Mouse (Mus musculus): ENCODE results near the gene Pole. TPM values are rescaled to one million over a fixed set of nuclear protein-coding genes. Genes with fewer than 3 reads are reported as not detected.

The Pole gene
- 23.8 and 32.4 TPM in 2 replicates for polyA plus RNA-seq (2016; fragmentation: Nextera tagmentation; extraction: Ambion mirVana)

DNA sequence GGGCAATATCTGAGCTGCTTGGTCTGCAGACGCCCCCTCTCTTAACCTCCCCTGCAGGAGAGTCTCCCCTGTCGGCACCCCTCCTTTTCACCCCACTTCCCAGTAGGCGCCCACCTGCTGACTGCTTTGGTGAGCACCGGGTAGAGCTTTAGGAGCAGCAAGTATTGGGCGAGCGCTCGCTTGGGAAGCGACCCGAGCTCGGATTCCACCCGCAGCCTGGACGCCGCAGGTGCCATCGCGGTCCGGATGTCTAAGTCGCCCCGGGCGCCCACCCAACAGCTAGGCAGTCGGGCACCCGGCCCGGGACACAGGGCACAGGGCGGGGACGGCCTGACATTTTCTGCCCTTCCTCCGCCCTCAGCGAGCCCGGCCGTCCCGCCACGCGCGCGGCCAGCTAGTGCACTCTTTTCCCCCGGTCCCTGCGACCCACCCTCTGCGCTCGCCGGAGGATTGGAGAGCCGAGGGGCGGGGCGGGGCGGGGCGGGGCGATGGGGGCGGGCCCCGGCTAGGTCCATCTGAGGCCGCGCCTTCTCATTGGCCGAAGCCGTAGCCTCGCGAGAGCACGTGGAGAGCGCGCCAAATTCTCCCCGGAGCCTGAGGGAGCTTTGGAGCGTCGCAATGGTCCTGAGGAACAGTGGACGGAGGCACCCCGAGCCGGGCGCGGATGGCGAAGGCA is at the start of gene Pole, which contains the start of gene Pxmp2:
Gene Pole (plus strand): TSS at position 537 of the 676 bp plus-strand sequence.
Gene Pxmp2 (minus strand): TSS at position 417 of the 676 bp plus-strand sequence.
- peak; percentile 98 for DNase-seq (ENCODE audit: low spot score)
- Histone ChIP-seq H3K9me3 (no peaks in the 10 kb centered on the region), H3K27ac (peak within 1 kb of the TSS; percentile 93), H3K4me3 (peak within 1 kb of the TSS; percentile 87), H3K4me1 (peaks cover 10% of the 10 kb centered on the region), H3K27me3 (ENCODE audit: insufficient read depth, poor library complexity, severe bottlenecking) (no peaks in the 10 kb centered on the region; the same call in 1 of the 2 replicates), H3K36me3 (peaks cover 20% of the 10 kb centered on the region)
- WGBS = under 1% methylated on average over 61 of the region's 64 CpGs

DNA sequence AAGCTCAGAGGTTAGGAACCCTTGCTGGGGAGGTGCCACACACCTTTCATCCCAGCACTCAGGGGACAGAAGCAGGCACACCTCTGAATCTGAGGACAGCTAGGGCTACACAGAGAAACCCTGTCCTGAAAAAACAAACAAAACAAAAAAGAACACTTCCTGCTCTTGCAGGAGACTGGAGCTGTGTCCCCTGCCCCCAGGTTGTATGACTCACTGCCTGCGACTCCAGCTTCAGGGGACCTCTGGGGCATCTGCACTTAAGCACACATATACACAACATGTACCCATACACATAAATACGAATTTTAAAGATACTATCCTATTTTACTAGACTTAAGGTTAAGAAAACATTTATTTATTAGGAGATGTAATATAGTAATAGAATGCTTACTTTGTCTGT is 42.0 kb upstream of the Pole start:
- no peaks in the 10 kb centered on the region for H3K9me3 ChIP-seq
- H3K36me3 ChIP-seq = peaks cover 95% of the 10 kb centered on the region
- DNase-seq (ENCODE audit: low spot score) = no peak
- H3K4me3 ChIP-seq = no peak overlapping the region
- no peak overlapping the region for H3K27ac ChIP-seq
- WGBS = 61% methylated on average over 2 of the region's 2 CpGs
- no peaks in the 10 kb centered on the region for H3K27me3 ChIP-seq (ENCODE audit: insufficient read depth, poor library complexity, severe bottlenecking)
- H3K4me1 ChIP-seq = no peaks in the 10 kb centered on the region

DNA sequence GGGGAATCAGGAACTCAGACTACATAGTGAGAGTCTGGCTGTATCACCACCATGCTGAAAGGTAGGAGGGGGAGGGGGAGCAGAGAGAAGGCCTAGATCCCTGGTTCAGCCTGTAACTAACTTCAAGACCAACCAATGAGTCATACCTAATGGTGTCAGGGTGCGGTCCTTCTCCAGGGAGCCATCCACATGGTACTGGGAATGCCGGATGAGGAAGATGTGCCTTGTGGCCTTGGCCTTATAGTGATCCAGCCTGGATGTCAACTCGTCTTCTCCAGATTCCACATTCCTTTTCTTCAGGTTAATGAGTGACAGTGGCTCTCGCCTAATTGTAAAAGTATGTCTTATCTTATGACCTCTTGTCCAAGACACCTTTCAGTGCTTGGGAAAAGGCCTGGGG is 19.2 kb upstream of the Pole start:
- Histone ChIP-seq H3K36me3 (peaks cover 46% of the 10 kb centered on the region), H3K4me3 (no peak overlapping the region), H3K4me1 (peaks cover 5% of the 10 kb centered on the region), H3K27ac (no peak overlapping the region), H3K27me3 (ENCODE audit: insufficient read depth, poor library complexity, severe bottlenecking) (no peaks in the 10 kb centered on the region), H3K9me3 (no peaks in the 10 kb centered on the region)
- 79% methylated on average over 4 of the region's 4 CpGs for WGBS
- DNase-seq (ENCODE audit: low spot score) = no peak

DNA sequence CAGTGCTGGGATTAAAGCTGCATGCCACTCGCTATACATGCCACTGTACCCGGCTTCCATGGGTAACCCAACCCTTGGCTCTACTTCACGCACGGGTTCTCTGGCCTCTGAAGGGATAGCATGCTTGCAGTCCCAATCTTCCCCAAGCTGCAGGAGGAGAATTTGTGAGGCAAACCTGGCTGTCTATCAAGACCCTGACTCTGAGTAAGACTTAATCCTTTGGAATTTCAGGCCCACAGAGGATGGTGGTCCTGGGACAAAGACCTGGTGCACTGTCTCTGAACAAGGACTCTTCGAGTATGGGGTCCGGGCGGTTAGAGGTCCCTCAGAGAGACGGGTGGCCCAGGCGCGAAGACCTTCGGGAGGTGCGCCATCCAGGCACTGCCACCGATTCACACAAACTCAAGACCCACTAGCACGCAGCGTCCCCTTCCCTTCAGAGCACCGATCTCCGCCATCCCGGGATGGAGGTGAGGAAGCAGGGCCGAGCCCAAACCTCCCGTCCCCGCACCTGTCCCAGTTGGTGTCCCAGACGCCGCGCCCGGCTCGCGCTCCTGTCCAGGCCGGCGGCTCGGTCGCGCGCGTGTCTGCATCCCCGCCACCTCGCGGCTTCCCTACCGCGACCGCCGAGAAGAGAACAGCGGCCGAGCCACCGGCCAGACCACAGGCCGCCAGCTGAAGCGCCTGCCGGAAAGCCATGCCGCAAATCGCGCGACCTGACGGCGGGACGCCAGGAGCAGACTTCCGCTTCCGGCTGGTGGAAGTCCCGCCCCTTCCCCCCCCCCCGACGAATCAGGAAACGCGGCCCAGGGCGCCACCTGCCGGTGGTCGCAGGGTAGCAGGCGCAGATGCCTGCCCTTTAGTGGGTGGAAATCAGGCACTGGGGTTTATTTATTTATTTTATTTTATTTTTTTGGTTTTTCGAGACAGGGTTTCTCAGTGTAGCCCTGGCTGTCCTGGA is 16.7 kb upstream of the Pole start, which contains the start of gene Pgam5:
Gene Pgam5 (minus strand): TSS at position 773 of the 961 bp plus-strand sequence.
- Histone ChIP-seq H3K27me3 (ENCODE audit: insufficient read depth, poor library complexity, severe bottlenecking) (no peaks in the 10 kb centered on the region), H3K36me3 (peaks cover 29% of the 10 kb centered on the region), H3K4me3 (peak within 1 kb of the TSS; percentile 88), H3K9me3 (no peaks in the 10 kb centered on the region), H3K27ac (peak within 1 kb of the TSS; percentile 89), H3K4me1 (peaks cover 5% of the 10 kb centered on the region)
- WGBS = under 1% methylated on average over 63 of the region's 66 CpGs
- DNase-seq (ENCODE audit: low spot score) = peak; percentile 95

DNA sequence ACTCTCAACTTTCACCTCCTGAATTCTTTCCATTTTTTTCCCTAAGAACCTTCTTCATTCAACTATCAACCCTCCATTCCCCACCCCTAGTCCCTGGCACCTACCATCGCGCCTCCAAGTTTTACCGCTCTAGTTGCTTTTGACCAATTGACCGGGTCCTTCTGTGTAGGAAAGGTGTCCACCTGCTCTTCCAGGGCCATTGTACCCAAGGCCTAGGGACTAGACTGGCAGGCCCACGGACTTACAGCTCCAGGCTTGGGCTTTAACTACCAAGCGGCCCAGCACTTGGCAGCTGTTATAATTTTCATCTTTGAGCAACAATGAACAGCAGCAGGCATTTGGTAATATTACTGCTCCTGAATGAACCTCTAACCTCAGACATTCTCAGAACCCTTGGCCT is 15.9 kb upstream of the Pole start:
- 93% methylated on average over 6 of the region's 6 CpGs for WGBS
- DNase-seq (ENCODE audit: low spot score) = no peak
- H3K36me3 ChIP-seq = peaks cover 21% of the 10 kb centered on the region
- H3K4me3 ChIP-seq = no peak overlapping the region
- H3K4me1 ChIP-seq = peaks cover 5% of the 10 kb centered on the region
- no peak overlapping the region for H3K27ac ChIP-seq
- no peaks in the 10 kb centered on the region for H3K27me3 ChIP-seq (ENCODE audit: insufficient read depth, poor library complexity, severe bottlenecking)
- H3K9me3 ChIP-seq = no peaks in the 10 kb centered on the region

DNA sequence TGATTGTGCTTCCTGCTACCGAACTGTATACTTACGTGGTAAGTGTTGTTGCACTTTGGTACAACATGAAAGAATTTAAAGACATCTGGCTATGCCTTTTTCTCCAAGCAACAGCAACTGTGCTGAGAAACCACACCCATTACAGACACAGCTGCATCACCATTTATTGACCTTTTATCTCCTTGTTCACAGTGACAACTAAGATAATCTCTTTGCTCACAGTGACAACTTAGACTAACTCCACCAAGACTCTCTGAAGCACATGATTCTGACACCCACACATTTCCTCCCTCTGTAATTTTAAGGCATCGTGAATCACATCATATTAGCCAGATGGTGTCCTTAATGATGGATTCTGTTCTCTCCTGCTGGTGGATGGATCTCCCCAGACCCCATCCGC is 12.0 kb upstream of the Pole start:
- Histone ChIP-seq H3K4me1 (no peaks in the 10 kb centered on the region), H3K36me3 (no peaks in the 10 kb centered on the region), H3K9me3 (no peaks in the 10 kb centered on the region), H3K4me3 (no peak overlapping the region), H3K27ac (no peak overlapping the region), H3K27me3 (ENCODE audit: insufficient read depth, poor library complexity, severe bottlenecking) (no peaks in the 10 kb centered on the region)
- 80% methylated on average over 4 of the region's 4 CpGs for WGBS
- no peak for DNase-seq (ENCODE audit: low spot score)

DNA sequence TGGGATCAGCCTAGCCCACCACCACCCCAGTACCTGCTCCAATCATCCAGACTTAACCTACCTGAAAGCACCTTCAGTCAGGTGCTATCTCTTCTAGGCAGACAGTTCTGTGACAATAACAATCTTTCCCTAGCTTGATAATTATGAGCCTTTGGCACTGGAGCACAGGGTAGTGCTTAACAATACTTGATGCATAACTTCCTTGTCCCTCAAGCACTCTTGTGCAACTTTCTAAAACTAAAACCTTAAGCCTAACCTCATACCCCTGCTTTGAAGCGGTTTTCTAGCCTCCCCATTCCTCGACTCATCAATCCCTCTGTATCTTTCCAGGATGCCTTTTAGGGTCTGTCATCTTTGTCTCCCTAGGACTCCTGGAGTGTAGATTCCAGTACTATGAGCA is 11.3 kb upstream of the Pole start:
- Histone ChIP-seq H3K4me1 (no peaks in the 10 kb centered on the region), H3K27ac (no peak overlapping the region), H3K9me3 (no peaks in the 10 kb centered on the region), H3K27me3 (ENCODE audit: insufficient read depth, poor library complexity, severe bottlenecking) (no peaks in the 10 kb centered on the region), H3K36me3 (no peaks in the 10 kb centered on the region), H3K4me3 (no peak overlapping the region)
- WGBS = 61% methylated on average over 2 of the region's 2 CpGs
- DNase-seq (ENCODE audit: low spot score) = no peak

DNA sequence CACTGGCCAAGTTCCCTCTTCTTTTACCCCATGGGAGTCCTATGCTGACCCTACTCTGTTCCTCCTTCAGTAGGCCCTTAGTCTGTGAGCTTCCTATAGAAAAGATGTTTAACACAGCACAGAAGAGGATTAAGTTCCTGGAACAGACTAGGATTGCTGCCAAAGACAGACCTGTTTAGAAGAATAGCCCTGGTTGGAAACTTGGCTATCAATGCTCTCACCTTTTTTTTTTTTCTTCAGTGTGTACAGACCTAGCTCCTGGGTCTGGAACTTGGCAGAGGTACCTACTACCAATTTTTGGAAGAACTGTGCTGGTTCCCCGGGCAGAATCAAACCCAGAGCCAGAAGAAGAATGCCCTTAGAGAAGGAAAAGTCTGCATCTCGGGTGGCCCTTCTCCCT is 9.7 kb upstream of the Pole start:
- no peak overlapping the region for H3K27ac ChIP-seq
- H3K4me3 ChIP-seq = no peak overlapping the region
- no peaks in the 10 kb centered on the region for H3K9me3 ChIP-seq
- no peaks in the 10 kb centered on the region for H3K27me3 ChIP-seq (ENCODE audit: insufficient read depth, poor library complexity, severe bottlenecking)
- DNase-seq (ENCODE audit: low spot score) = no peak
- no peaks in the 10 kb centered on the region for H3K36me3 ChIP-seq
- no peaks in the 10 kb centered on the region for H3K4me1 ChIP-seq
- 74% methylated on average over 2 of the region's 2 CpGs for WGBS

DNA sequence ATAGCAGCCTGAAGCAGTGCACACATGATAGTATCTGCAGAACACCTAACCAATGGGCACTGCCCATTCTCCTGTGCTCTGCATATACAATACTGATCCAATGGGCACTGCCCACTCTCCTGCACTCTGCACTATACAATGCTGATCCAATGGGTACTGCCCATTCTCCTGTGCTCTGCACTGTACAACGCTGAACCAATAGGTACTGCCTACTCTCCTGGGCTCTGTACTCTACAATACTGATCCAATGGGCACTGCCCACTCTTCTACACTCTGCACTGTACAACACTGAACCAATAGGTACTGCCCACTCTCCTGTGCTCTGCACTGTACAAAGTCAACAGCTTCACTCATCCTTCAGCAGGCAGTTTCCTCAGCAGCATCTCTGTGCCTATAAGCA is 9.2 kb upstream of the Pole start:
- no peak for DNase-seq (ENCODE audit: low spot score)
- no peaks in the 10 kb centered on the region for H3K4me1 ChIP-seq
- H3K27ac ChIP-seq = no peak overlapping the region
- no peaks in the 10 kb centered on the region for H3K36me3 ChIP-seq
- no peak overlapping the region for H3K4me3 ChIP-seq
- no peaks in the 10 kb centered on the region for H3K9me3 ChIP-seq
- WGBS = 89% methylated on average over 1 of the region's 1 CpGs
- H3K27me3 ChIP-seq (ENCODE audit: insufficient read depth, poor library complexity, severe bottlenecking) = no peaks in the 10 kb centered on the region

DNA sequence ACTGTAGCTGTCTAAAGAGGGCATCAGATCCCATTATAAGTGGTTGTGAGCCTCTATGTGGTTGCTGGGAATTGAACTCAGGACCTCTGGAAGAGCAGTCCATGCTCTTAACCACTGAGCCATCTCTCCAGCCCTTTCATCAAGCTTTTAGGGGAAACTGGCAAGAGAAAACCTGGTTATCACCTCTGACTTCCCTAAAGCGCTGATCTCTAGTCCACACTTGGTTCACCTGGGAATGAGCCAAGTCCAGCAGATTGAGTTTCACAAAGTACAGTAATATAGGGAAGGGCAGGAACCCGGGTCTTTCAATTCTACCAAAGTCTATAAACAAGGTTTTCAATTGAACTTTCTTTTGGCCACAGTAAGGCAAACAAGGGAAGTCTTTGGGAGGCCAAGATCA is 4.1 kb upstream of the Pole start:
- WGBS = 82% methylated on average over 2 of the region's 2 CpGs
- Histone ChIP-seq H3K9me3 (no peaks in the 10 kb centered on the region), H3K27ac (no peak overlapping the region), H3K4me1 (peaks cover 4% of the 10 kb centered on the region), H3K27me3 (ENCODE audit: insufficient read depth, poor library complexity, severe bottlenecking) (no peaks in the 10 kb centered on the region; the same call in 1 of the 2 replicates), H3K36me3 (no peaks in the 10 kb centered on the region), H3K4me3 (no peak overlapping the region)
- no peak for DNase-seq (ENCODE audit: low spot score)

DNA sequence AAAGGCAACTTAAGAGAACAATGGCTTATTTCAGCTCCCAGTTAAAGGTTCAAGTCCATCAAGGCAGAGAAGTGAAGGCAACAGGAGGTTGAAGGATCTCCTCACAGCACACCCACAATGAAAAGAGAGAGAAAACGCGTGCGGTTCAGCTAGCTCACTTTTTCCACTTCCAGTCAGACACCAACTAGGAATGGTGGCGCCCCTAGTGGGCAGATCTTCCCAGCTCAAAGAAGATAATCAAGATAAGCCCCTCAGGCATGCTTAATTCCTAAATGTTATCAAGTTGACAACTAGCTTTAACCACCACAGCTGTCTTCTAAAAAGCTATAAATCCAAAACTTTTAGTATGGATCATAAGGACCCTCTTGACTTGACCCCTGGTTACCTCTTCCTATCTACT is 1.6 kb upstream of the Pole start:
- peak; percentile 84 for DNase-seq (ENCODE audit: low spot score)
- Histone ChIP-seq H3K4me3 (peak overlapping the region; percentile 87), H3K9me3 (no peaks in the 10 kb centered on the region), H3K4me1 (peaks cover 10% of the 10 kb centered on the region), H3K36me3 (peaks cover 6% of the 10 kb centered on the region), H3K27ac (no peak overlapping the region), H3K27me3 (ENCODE audit: insufficient read depth, poor library complexity, severe bottlenecking) (no peaks in the 10 kb centered on the region; the same call in 1 of the 2 replicates)
- WGBS = 9% methylated on average over 4 of the region's 4 CpGs

DNA sequence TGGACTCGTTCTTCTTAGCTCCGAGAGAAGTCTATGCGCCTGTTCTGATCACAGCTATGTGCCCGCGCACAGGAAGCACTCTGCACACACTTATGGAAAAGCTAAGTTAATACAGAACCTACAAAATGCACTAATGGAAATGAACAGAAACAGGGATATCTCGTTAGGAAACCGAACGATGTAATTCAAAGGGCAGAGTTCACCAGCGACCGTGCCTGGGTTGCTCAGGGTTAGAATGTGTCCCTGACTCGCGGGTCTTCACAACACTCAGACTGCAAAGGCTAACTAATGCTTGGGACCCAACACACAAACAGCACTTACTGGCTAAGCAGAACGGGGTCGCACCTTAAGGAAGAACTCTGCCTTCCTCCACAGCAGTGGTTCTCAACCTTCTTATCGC is 950 bp upstream of the Pole start:
- peaks cover 10% of the 10 kb centered on the region for H3K4me1 ChIP-seq
- H3K27me3 ChIP-seq (ENCODE audit: insufficient read depth, poor library complexity, severe bottlenecking) = no peaks in the 10 kb centered on the region; the same call in 1 of the 2 replicates
- H3K36me3 ChIP-seq = peaks cover 12% of the 10 kb centered on the region
- H3K4me3 ChIP-seq = peak overlapping the region; percentile 87
- WGBS = 3% methylated on average over 15 of the region's 15 CpGs
- H3K9me3 ChIP-seq = no peaks in the 10 kb centered on the region
- H3K27ac ChIP-seq = no peak overlapping the region
- DNase-seq (ENCODE audit: low spot score) = no peak

Data from heart, embryonic 10.5 days (tissue).